Mouse (Mus musculus): ENCODE measurements around the gene Ddx4. TPM values are rescaled to one million over a fixed set of nuclear protein-coding genes. Genes with fewer than 3 reads are reported as not detected.

Ddx4 gene
- polyA plus RNA-seq, 1 experiment = not detected

- Histone ChIP-seq H3K27ac (ENCODE audit: insufficient read depth, low read depth, low read length) (no peak overlapping the region), H3K4me1 (ENCODE audit: control insufficient read depth, insufficient read depth, low read length) (no peaks in the 10 kb centered on the region), H3K4me3 (ENCODE audit: insufficient read depth, low read depth, low read length) (no peak overlapping the region)
- TF ChIP-seq POLR2A (IDR thresholded peaks at IDR 0.05; ENCODE audit: insufficient read depth, low read depth, low read length) (no peak), CTCF (IDR thresholded peaks at IDR 0.05; ENCODE audit: insufficient read depth, low read depth, low read length) (no peak)
- WGBS = 66% methylated on average over 7 of the region's 7 CpGs
Measured at GRCm38 (mm10) chr13:112551641-112552548, 100.4 kb downstream of the Ddx4 start.

Other genes starting within 250 kb of the Ddx4 start
- 95.1 TPM in 1 of 2 replicates, not detected in the other for gene Il6st, start 188.4 kb downstream of the Ddx4 start, polyA plus RNA-seq (2012; ENCODE audit: insufficient read depth, insufficient read length, low replicate concordance, missing spikeins)
- gene Il31ra, start 58.1 kb downstream of the Ddx4 start, polyA plus RNA-seq (2012; ENCODE audit: insufficient read depth, insufficient read length, low replicate concordance, missing spikeins) = not detected in 2 replicates
- gene Slc38a9, start 8.3 kb upstream of the Ddx4 start, polyA plus RNA-seq (2012; ENCODE audit: insufficient read depth, insufficient read length, low replicate concordance, missing spikeins) = not detected in 2 replicates
- gene Plpp1, start 148.3 kb upstream of the Ddx4 start, polyA plus RNA-seq (2012; ENCODE audit: insufficient read depth, insufficient read length, low replicate concordance, missing spikeins) = not detected in 2 replicates

Measured in olfactory bulb, adult 2 months (tissue).